Mouse (Mus musculus) kidney, adult 8-10 months (tissue): ENCODE results near the gene Fam241b.
"Not testable (repeated sequence)": the region's sequence is repeated elsewhere in the genome, so short reads cannot be mapped to it uniquely, and the experiment has no call there.

Experiments used
- DNase-seq, 2 experiments: peaks; one replicate each; pipeline ENCODE4 v3.0.0; 2022

The Fam241b gene

DNA sequence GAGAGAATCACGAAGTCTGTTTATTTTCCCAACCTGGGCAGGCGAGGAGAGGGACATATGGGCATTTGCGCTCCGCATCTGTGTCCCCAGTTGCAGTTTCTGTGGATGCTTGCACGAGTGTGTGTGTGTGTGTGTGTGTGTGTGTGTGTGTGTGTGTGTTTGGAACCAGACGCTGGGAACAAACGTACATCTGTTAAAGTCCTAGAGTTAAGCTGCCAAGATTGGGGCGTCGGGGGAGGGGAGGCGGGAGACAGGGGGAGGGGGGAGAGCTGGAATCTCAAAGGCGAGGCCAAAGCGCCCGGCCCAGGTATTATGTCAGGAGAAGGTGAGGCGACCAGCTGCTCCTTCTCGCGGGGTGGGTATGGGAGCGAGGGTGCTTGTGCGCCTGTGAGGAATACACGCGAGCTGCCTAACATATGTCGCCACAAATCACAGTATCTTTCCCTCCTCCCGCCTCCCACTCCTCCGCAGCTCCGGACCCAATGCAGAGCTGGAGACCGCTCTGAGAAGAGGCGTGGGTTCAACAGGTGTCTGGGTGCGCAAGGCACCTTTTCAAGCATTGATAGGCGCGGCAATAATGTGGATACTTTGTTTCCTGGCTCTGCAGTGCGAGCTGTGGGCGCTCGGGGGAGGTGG lies 15.3 kb downstream of the Fam241b start:
- no peak for DNase-seq

DNA sequence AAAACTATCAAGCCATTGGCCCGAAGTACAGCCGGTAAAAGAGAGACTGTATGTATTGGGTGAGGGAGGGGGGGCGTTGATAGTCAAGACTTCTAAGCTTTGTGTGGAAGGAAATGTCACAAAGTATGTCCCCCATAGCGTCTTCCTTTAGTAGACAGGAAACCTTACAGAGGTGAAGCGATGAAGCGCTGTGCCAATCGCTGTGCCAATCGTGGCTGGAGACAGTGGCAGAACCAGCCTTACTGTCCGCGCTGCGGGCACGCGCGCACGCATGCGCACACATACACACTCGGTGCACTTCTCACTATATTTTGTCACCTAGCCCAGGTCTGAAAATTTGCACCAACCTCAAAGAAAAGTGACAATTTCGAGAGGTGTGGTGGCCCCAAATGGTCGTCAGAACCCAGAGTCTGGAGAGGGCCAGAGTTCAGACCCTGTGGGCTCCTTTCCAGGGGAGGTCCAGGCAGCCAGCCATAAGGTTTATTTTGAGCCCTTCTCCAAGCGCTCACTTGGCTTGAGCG lies 15.9 kb downstream of the Fam241b start:
- DNase-seq = no peak

DNA sequence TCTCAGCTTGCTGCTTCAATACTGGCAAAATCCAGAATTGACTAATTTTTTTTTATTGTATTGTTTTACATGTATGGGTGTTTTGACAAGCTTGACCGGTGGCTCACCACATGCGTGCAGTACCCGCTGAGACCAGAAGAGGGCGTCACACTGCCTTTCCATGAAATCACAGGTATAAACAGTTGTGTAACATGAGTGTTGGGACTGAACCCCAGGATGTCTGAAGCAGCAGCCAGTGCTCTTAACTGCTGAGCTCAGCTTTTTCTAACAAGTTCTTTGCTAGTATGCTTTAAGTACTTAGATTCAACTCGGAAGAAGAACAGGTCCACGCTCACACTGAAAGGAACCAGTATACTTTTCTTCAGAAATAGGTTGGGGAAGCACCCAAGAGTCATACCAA lies 16.6 kb downstream of the Fam241b start:
- no peak for DNase-seq

DNA sequence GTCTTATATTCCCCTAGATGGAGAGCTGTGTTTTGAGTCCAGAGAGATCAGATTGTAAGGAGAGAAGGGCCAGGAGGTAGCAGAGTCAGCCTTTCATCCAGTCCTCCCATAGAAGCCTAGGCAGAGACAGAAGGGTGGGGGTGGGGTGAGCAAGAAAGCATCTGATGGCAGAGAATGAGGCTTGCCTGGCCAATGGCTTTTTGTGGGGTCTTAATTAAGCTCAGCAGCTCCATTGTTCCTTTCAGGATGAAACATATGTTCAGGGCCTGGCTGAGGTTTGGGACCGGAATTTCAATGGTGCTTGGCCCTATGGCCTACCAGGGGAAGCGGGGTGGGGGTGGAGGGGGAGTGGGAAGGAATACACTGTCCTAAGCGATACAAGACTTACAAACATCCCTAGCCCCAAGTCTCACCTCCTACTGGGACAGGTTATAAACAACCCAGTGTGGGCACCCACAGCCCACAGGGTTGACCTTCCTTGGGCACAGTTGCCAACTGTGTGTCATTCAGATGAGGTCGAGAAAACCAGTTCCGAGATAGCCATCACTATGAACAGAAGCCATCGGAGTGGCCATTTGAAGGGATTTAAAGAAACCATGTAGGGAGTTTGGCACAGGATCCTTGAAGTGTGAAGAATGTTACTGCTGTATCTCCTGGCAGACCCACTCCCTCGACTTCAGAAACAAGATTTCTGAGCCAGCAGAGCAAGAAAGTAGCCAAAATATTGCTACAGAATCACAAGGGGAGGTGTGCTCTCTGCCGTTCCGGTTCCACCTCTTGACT lies 29.7 kb downstream of the Fam241b start:
- DNase-seq = no peak

DNA sequence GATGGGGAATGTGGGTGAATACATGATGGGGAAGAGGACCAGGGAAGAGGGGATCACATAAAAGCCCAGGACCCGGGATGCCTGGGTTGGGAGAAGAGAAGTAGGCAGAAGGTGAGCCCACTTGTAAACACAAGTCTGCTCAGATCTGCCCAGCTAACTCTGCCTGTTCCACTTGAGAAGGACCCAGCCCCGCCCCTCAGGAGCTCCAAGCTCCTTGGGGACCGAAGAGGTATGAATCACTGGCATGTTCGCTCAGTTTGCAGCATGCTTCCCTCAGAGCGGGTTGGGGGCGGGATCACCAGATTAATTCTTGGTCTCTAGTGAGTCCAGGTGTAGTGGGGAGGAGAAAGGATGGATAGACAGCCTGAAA lies 32.5 kb downstream of the Fam241b start:
- no peak for DNase-seq

DNA sequence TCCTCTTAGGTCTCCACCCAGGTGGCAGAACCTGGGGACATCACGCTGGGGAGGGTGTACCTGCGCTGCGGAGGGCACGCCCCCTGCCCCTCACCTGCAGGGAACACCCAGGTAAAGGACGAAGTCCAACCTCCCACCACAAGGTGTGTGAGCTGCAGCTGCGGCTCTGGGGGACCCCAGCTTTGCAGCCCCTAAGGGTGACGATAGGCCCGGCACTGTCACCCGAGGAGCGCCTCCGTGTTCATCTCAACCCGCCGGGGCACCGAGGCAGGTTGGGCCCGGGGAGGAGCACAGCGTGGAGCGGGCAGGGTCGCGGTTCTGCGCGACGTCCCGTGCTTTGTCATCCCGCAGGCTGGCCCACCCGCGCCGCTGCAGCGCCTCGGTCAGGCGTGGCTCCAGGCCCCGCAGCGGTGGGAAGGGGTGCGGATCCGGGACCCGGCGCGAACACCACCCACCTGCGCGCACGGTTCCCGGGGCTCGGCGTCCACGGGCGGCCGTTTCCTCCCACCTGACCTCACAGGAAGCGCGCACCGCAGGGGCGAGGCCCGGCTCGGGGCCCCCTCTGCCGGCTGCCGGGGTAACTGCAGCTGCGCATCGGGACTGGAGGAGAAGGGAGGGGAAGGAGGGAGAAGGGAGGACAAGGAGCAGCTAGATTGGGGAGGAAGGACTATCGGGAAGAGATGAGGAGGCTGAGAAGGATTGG lies 33.1 kb downstream of the Fam241b start:
- peak; percentile 82 to 84 for DNase-seq

DNA sequence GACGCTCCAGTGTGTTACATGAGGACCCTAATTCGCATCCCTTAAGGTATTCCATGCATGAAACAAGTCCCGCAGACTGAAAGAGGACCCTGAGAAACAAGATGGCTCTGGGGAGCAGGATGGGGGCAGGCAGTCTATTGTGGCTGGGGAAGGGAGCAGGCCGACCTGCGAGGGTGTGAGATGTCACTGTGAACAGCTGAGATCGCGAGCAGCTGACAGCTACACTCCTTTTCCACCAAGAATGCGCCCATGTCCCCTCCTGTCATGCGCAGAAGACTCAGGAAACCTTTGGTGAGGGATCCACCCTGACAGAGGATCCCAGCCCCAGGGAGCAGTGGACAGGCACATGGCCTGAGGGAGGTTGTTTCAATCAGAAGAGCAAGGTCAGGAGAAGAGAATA lies 36.7 kb downstream of the Fam241b start:
- no peak for DNase-seq

DNA sequence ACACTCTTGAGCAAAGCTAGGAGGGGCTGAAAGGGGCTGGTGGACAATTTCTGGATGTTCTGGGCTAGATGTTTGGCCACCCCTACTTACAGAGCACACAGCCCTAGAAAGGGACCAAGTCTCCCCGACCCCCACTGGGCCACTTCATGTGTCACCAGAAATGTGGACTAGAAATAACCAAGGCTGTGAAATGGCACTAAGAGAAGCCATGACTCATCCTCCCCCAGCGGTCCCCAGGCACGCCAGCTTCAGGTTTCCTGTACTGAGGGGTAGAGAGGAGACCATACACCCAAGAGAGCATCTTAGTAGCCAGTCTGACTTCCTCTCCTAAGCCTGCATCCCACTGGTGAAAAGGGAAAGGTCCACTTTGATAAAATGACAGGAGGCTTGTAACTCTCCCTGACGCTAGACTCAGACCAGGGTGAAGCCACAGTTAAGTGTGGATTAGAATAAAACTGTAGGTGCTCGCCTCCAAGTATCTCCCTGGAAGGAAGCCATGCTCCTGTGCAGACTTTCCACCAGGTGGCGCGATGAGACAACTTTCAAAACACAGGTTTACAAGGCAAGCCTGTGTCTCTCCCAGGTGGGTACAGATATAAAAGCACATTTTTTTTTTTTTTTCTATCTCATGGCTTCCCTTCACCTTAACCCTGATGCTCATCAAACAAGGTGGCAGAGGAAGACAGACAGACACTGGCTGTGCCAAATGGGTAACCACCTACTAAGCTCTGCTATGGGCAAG lies 38.7 kb downstream of the Fam241b start:
- DNase-seq = peak; percentile 19 to 64

DNA sequence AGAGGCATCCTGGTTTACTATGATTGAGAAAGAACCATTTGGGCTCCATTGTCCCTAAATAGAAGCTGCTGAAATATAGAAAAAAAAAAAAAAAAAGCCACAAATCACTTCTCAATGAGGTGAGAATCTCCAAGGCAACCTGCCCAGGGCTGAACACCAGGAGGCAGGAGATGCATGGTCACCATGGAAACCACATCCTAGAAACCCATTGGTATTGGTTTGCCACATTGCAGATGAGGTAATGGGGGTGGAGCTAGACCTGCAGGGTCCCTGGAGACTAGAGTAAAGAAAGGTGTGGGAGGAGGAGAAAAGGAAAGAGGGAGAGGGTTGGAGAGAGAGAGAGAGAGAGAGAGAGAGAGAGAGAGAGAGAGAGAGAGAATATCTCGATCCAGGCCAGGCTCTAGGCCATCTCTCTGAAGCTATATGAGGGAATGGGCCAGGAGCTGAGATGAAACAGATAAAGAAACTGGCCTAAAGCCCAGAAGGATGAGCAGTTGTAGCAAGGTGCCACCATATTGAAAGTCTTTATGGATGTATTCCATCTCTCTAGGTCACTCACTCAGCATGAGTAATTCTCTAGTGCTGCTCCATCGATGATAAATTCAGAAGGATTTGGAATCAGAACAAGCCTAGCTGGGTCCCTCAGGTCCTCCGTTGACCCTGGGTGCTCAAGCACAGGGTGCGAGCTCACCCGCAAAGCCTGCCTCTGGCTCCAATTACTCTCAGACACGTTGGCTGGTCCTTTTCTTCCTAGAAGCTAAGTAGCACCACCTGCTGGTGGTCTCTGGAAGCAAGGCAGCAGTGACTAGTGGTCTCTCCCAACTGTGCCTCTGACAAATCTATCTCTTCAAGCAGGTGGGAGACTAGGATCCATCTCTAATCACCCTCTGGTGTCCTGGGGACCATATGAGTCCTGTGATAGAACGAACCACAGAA lies 41.9 kb downstream of the Fam241b start:
- DNase-seq = peak; percentile 41 to 72

DNA sequence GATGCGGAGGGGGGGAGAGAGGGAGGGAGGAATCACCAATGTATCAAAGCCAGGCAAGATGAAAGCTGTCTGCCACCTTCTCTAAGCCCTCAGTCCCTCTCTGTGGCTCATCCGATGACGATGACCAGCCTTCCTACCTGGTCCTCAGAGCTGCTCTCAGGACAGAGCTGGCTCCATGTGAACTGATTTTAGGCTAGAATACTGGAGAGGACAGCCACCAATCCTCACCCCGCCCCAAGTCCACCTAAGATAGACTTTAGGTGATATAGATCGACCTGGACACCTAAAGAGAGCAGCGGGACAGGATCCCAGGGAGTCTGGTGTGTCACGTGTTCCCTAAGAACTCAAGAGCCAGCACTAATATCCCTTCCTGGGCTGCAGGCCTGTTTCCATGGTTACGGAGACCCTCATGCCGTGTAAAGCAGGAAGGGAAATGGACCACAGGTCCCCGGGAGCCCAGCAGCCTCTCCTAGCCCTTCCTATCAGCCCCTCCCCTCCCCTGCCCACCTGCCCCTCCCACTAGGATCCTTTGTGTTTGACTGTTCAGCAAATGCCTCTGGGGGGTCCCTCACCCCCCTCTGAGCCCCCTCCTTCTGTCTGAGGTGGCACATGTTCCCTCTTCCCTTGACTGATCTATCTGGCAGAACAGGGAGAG lies 43.8 kb downstream of the Fam241b start:
- no peak for DNase-seq

DNA sequence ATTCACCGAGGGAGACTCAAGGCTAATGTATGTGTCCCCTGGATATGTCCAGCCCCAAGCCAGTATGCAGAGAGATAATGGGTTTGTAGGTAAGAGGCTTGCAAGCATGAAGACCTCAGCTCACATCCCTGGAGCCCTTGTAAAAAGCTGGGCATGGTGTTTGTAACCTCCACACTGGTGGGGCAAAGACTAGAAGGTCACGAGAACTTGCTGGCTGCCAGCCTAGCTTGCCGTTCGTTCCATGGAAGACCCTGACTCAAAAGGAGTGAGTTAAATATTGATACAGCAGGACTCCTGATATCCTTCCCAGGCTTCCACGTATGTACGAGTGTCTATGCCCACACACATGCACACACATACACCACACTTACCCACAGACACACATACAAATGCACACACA lies 49.3 kb downstream of the Fam241b start:
- peak; percentile 26 to 34 for DNase-seq

DNA sequence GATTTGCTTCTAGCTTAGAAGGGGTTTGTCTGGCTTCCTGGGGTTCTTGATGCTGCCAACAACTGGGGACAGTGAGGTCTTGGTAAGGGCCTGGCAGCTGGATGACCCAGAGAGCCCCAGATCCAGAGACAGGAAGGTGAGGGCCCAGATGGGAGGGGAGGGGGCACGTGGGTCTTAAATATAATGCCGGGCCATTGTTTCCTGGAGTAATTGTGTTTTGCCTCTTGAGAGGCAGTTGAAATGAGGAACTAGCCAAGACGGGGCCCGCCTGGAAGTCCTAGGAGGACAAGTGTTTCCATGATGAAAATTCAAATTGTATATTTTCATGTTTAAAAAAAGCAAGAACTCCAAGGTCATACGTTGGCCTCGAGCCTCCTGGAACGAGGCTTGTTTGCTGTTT lies 49.8 kb downstream of the Fam241b start:
- DNase-seq = no peak

DNA sequence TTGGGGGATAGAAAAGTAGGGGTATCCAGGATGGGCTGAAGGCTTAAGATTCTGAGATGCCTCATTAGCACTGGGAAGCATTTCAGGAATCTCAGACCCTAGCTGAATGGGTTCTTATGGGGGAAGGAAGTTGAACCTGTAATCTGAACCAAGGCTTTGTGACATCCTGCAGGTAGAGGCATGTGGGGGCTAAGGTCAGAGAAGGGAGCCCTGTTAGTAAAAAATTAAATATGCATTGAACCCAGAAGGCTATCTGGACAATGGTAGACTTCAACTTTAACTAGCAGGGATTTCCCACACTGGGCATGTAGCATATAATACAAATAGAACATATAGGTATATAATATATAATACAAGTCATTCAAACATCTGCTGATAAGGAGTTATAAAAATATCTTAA lies 54.2 kb downstream of the Fam241b start:
- DNase-seq = peak in 1 of 2 experiments; percentile 42

DNA sequence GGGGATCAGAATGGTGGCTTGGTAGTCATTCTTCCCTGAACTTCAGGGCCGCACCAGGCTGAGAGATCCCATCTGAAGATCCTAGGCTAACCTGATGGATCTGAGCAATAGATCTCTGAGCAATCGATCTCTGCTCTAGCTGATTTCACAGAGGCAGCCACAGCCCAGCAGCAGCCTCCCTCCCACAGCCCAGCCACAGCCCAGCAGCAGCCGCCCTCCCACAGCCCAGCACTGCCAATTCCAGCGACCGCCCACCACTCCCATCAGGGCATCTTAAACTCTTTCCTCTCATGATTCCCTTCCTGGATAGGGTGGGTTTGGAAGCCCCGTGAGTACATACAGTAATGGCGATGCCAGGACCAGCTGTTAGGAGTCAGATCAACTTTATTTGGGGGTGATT lies 54.6 kb downstream of the Fam241b start:
- DNase-seq = no peak

DNA sequence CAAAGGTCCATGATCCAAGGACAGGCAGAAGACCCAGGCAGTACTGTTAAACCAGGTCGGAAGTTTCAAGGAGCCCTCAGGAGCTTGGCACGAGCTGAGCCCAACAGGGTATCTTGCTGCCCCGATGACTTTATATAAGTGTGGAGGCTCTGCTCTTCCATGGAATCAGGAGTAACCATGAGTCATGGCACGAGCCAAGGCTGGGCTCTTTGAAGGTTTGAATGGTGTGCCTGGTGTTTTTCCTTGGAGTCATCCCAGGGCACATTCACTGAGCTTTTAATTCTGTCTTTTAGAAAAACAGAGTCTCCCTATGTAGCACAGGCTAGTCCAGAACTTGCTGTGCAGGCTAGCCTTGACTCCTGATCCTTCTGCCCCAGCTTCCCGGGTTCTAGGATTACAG lies 55.3 kb downstream of the Fam241b start:
- DNase-seq = no peak

DNA sequence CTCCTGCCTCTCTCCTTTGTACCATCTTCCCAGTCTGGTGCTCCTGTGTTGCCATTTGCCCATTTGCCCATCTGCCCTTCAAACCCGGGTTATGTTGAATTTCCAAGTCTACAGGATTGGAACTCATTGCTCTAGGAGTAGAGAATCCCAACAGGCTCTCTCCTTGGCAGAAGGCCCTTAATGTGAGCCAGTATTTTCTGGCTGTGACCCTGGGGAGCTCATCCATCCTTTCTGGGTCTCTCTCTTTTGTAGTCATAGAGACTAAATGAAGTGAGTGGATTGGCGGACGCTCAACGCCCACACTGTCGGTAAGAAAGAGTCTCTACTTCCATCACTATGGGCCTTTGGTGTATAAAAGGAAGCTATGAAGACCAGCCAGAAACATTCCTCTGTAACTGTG lies 56.9 kb downstream of the Fam241b start:
- no peak for DNase-seq

DNA sequence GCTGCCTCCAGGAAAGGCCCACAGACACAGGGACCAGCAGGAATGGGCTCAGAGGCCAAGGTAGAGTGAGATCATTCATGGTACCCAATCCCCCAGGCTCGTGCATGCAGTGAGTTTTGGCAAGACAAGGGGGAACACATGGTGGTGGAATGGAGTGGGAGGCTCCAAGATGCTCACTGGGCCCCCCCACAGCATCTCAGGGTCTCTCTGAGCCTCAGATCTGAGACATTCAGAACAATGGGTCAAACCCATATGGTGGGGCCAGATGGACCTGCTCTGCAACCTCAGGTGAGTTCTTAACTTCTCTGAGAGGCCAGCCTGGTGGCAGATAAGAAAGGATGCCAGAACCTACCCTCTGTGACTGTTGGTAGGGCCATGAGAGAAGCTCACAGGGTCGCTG lies 57.7 kb downstream of the Fam241b start:
- DNase-seq = no peak

DNA sequence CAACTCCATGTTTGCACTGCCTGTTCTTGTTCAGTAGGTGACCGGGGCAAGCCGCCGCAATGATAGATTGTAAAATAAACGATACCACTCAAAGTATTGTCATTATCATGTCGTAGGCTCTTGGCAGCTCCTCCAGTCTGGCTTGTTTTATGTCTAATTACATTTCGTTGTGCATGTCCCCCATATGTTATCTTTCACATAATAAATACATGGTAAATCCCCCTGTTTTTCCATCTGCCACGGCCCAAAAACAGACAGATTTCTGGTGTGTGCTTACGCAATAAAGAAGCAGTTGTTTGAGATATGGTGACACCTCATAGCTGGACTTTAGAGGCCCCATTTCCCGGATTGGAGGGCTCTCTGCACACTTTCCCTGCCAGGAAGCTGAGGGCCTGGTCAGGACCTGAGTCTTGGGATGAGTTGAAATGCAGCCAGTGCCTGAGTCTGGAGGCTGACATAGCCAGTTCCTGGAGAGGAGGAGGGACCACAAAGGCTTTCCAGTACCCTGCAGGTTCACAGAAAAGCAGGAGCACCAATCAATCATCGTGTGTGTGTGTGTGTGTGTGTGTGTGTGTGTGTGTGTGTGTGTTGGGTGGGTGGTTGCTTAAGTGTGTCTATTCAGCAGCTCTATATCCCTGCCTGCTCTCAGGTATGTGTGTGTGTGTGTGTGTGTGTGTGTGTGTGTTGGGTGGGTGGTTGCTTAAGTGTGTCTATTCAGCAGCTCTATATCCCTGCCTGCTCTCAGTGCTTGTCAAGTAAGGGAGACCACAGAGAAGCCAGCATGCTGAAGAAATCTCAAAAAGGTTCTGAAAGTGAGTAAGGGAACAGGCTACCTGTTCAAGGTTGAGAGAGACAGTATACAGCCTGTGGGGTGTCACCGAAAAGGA lies 67.2 kb downstream of the Fam241b start:
- DNase-seq = no peak

DNA sequence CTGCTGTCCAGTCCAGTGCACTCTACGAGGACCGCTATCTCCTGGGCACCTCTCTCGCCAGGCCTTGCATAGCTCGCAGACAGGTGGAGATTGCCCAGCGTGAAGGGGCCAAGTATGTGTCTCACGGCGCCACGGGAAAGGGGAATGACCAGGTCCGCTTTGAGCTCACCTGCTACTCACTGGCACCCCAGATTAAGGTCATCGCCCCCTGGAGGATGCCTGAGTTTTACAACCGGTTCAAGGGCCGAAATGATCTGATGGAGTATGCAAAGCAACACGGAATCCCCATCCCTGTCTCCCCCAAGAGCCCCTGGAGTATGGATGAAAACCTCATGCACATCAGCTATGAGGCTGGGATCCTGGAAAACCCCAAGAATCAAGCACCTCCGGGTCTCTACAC lies 72.4 kb downstream of the Fam241b start:
- DNase-seq = not testable (repeated sequence)

DNA sequence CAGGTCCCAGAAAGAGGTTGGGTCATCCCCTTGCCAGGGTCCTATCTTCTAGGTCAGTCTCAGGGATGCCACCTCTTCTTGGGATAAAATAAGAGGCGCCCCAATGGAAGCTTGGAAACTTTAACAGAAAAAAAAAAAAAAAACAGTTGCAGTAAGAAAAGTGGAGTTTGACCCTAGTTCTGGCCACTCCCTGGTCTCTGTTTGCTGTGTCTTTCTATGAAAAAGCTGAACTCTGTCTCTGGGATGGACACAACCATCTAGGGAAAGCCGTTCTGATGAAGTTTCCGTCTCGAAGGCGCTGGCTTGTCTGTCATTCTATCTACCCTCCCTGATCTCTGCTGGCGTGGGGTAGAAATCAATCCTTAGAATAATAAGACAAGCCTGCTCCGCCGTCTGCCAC lies 73.1 kb downstream of the Fam241b start:
- peak in 1 of 2 experiments; percentile 22 for DNase-seq
